Mouse (Mus musculus): ENCODE measurements around the gene Bmp8a. TPM values are rescaled to one million over a fixed set of nuclear protein-coding genes. Genes with fewer than 3 reads are reported as not detected.
"Not testable (repeated sequence)": the region's sequence is repeated elsewhere in the genome, so short reads cannot be mapped to it uniquely, and the experiment has no call there.

Gene Bmp8a
- polyA plus RNA-seq, 1 experiment from 2014 or later = 0.23 TPM

GRCm38 (mm10) chr4:123282915-123283674 lies 60.0 kb downstream of the Bmp8a start:
- under 1% methylated on average over 45 of the region's 55 CpGs for WGBS

DNA sequence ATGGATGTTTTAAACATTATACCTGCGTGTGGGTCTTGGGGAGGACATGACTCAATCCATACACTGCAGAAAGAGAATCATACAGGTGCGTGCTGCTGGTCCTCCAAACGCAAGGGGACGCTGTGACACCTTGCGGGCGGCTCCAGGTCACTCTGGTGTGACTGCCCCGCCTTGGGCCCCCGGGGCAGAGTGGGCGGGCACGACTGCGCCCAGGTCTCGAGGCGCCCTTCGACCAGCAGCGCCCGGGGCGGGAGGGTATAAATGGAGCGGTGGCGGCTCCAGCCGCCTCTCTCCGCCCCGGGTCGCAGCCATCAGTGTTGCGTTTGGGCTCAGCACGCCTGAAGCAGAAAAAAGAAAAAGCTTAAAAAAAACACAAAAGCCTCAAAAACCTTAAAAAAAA lies 60.6 kb downstream of the Bmp8a start:
- peak overlapping the region; percentile 76 for H3K4me3 ChIP-seq
- no peaks in the 10 kb centered on the region for H3K27me3 ChIP-seq
- peak overlapping the region; percentile 76; the same call in 1 of the 2 replicates for H3K27ac ChIP-seq (replicated peaks)
- WGBS = 1% methylated on average over 25 of the region's 25 CpGs
- H3K9me3 ChIP-seq = no peaks in the 10 kb centered on the region
- H3K4me2 ChIP-seq = peak overlapping the region; percentile 79
- peaks cover 27% of the 10 kb centered on the region for H3K4me1 ChIP-seq (replicated peaks)
- H3K36me3 ChIP-seq = peaks cover under 1% of the 10 kb centered on the region; the same call in 1 of the 2 replicates
- peak overlapping the region; percentile 68 for H3K9ac ChIP-seq
- ATAC-seq (ENCODE audit: low FRiP score, low read depth) = peak; percentile 93

More at GRCm38 (mm10) chr4:123282915-123283674, 60.0 kb downstream of the Bmp8a start:
- peak; percentile 70 for ATAC-seq (ENCODE audit: low FRiP score, low read depth)
- not testable (repeated sequence) for H3K9me3 ChIP-seq, H3K36me3 ChIP-seq, H3K27me3 ChIP-seq
- Histone ChIP-seq H3K4me3 (peak overlapping the region; percentile 76), H3K4me2 (peak overlapping the region; percentile 79), H3K27ac (replicated peaks) (0 out of 2 replicates have a peak overlapping the region, but pooled peaks have one; percentile 76), H3K4me1 (replicated peaks) (peaks cover 27% of the 10 kb centered on the region), H3K9ac (peak overlapping the region; percentile 68)

GRCm38 (mm10) chr4:123280117-123280516 lies 62.9 kb downstream of the Bmp8a start:
- WGBS = 75% methylated on average over 3 of the region's 3 CpGs

GRCm38 (mm10) chr4:123271063-123271462 lies 72.0 kb downstream of the Bmp8a start:
- H3K36me3 ChIP-seq = no peaks in the 10 kb centered on the region
- H3K9ac ChIP-seq = no peak overlapping the region
- H3K27me3 ChIP-seq = no peaks in the 10 kb centered on the region
- H3K27ac ChIP-seq (replicated peaks) = no peak overlapping the region
- ATAC-seq (ENCODE audit: low FRiP score, low read depth) = no peak
- no peaks in the 10 kb centered on the region for H3K9me3 ChIP-seq
- 87% methylated on average over 3 of the region's 3 CpGs for WGBS
- no peak overlapping the region for H3K4me3 ChIP-seq
- H3K4me1 ChIP-seq (replicated peaks) = no peaks in the 10 kb centered on the region
- no peak overlapping the region for H3K4me2 ChIP-seq

More at GRCm38 (mm10) chr4:123280117-123280516, 62.9 kb downstream of the Bmp8a start:
- Histone ChIP-seq H3K4me1 (replicated peaks) (peaks cover 16% of the 10 kb centered on the region), H3K9ac (no peak overlapping the region), H3K36me3 (no peaks in the 10 kb centered on the region), H3K4me2 (no peak overlapping the region), H3K9me3 (no peaks in the 10 kb centered on the region), H3K4me3 (no peak overlapping the region), H3K27ac (replicated peaks) (no peak overlapping the region), H3K27me3 (no peaks in the 10 kb centered on the region)
- no peak for ATAC-seq (ENCODE audit: low FRiP score, low read depth)

Other genes with a start within 250 kb of the Bmp8a start
- 0.34 and 0.71 TPM in 2 replicates for gene Bmp8b, start 238.1 kb downstream of the Bmp8a start, polyA plus RNA-seq (2015; fragmentation: Nextera tagmentation; extraction: Ambion mirVana)
- 0.37 and 0.64 TPM in 2 replicates for gene Oxct2b, start 227.0 kb downstream of the Bmp8a start, polyA plus RNA-seq (2015; fragmentation: Nextera tagmentation; extraction: Ambion mirVana)
- 57.2 TPM in 2 replicates for gene Ppie, start 203.3 kb downstream of the Bmp8a start, polyA plus RNA-seq (2015; fragmentation: Nextera tagmentation; extraction: Ambion mirVana)
- 40.1 and 44.3 TPM in 2 replicates for gene Hpcal4, start 160.0 kb downstream of the Bmp8a start, polyA plus RNA-seq (2015; fragmentation: Nextera tagmentation; extraction: Ambion mirVana)
- gene Nt5c1a, start 141.7 kb downstream of the Bmp8a start, polyA plus RNA-seq (2015; fragmentation: Nextera tagmentation; extraction: Ambion mirVana) = 0.16 and 0.30 TPM in 2 replicates
- 6.4 and 6.5 TPM in 2 replicates for gene Heyl, start 109.7 kb downstream of the Bmp8a start, polyA plus RNA-seq (2015; fragmentation: Nextera tagmentation; extraction: Ambion mirVana)
- 27.7 and 32.2 TPM in 2 replicates for gene Pabpc4, start 80.9 kb downstream of the Bmp8a start, polyA plus RNA-seq (2015; fragmentation: Nextera tagmentation; extraction: Ambion mirVana)
- gene Oxct2a, start 19.6 kb downstream of the Bmp8a start, polyA plus RNA-seq (2015; fragmentation: Nextera tagmentation; extraction: Ambion mirVana) = not detected in 2 replicates

Data from hindbrain, embryonic 15.5 days (tissue).